Mouse (Mus musculus) CH12.LX (cell line): Measurements from ENCODE around the gene Slc15a4.

Experiments
- CHD2 ChIP-seq: IDR thresholded peaks from 2 replicates; pipeline ENCODE4 v1.6.1; 2011; ENCODE audit warnings: low read length, improper control_type of control experiment
- CTCF ChIP-seq, 2 experiments: IDR thresholded peaks in 1 of 2; conservative IDR thresholded peaks in 1 of 2; 2 replicates each; pipeline ENCODE4 v1.5.1; 2011 to 2012; ENCODE audit warnings: low read depth in 2 of 2, low read length in 2 of 2, improper control_type of control experiment in 1 of 2, inconsistent platforms in 1 of 2, mild to moderate bottlenecking in 1 of 2, moderate library complexity in 1 of 2
- EP300 ChIP-seq: IDR thresholded peaks from 2 replicates; pipeline ENCODE4 v1.6.1; 2011; ENCODE audit warnings: low read length, improper control_type of control experiment
- GABPA ChIP-seq: IDR thresholded peaks from 2 replicates; pipeline ENCODE4 v1.6.1; 2012; ENCODE audit warnings: low read depth, low read length, improper control_type of control experiment, inconsistent platforms; ENCODE audit not compliant: insufficient replicate concordance
- MAZ ChIP-seq: IDR thresholded peaks from 2 replicates; pipeline ENCODE4 v1.6.1; 2012; ENCODE audit warnings: low read depth, mild to moderate bottlenecking, inconsistent platforms, low read length, improper control_type of control experiment, moderate library complexity
- POLR2A ChIP-seq: IDR thresholded peaks from 2 replicates; pipeline ENCODE4 v1.6.1; 2011; ENCODE audit warnings: low read depth, mild to moderate bottlenecking, improper control_type of control experiment, low read length
- POLR2AphosphoS2 ChIP-seq: IDR thresholded peaks from 2 replicates; pipeline ENCODE4 v1.6.1; 2011; ENCODE audit warnings: low read depth, low read length, improper control_type of control experiment
- RAD21 ChIP-seq: IDR thresholded peaks from 2 replicates; pipeline ENCODE4 v1.6.1; 2011; ENCODE audit warnings: low read depth, mild to moderate bottlenecking, low read length, improper control_type of control experiment, moderate library complexity
- ZC3H11A ChIP-seq: IDR thresholded peaks from 2 replicates; pipeline ENCODE4 v1.6.1; 2012; ENCODE audit warnings: low read depth, mild to moderate bottlenecking, inconsistent platforms, low read length, improper control_type of control experiment

GRCm38 (mm10) chr5:127637622-127638021 is 4.9 kb upstream of the Slc15a4 start:
- TF ChIP-seq CHD2, result no peak
- no peak for TF ChIP-seq CTCF (conservative IDR thresholded peaks at IDR 0.05 in 1 of 2, IDR thresholded peaks at IDR 0.05 in 1 of 2; ENCODE audit: low read depth in 2 of 2, low read length in 2 of 2)
- TF ChIP-seq ZC3H11A, result no peak
- no peak for TF ChIP-seq POLR2AphosphoS2
- no peak for TF ChIP-seq EP300
- TF ChIP-seq POLR2A, result no peak
- TF ChIP-seq RAD21, result no peak
- no peak for TF ChIP-seq GABPA
- TF ChIP-seq MAZ, result no peak
